Mouse (Mus musculus): ENCODE data around the gene Grn.
"Not testable (repeated sequence)": the region's sequence is repeated elsewhere in the genome, so short reads cannot be mapped to it uniquely, and the experiment has no call there.

Grn gene

GRCm38 (mm10) chr11:102401898-102402500 is 28.1 kb upstream of the Grn start:
- DNase-seq (ENCODE audit: low spot score): no peak

- no peak for DNase-seq (ENCODE audit: low spot score)
Observed at GRCm38 (mm10) chr11:102403657-102404056, 26.5 kb upstream of the Grn start.

- no peak for DNase-seq (ENCODE audit: low spot score)
Observed at GRCm38 (mm10) chr11:102404161-102405010, 25.7 kb upstream of the Grn start.

GRCm38 (mm10) chr11:102405544-102406285 is 24.4 kb upstream of the Grn start:
- DNase-seq (ENCODE audit: low spot score): no peak

GRCm38 (mm10) chr11:102406401-102406800 is 23.7 kb upstream of the Grn start:
- DNase-seq (ENCODE audit: low spot score): no peak

DNA sequence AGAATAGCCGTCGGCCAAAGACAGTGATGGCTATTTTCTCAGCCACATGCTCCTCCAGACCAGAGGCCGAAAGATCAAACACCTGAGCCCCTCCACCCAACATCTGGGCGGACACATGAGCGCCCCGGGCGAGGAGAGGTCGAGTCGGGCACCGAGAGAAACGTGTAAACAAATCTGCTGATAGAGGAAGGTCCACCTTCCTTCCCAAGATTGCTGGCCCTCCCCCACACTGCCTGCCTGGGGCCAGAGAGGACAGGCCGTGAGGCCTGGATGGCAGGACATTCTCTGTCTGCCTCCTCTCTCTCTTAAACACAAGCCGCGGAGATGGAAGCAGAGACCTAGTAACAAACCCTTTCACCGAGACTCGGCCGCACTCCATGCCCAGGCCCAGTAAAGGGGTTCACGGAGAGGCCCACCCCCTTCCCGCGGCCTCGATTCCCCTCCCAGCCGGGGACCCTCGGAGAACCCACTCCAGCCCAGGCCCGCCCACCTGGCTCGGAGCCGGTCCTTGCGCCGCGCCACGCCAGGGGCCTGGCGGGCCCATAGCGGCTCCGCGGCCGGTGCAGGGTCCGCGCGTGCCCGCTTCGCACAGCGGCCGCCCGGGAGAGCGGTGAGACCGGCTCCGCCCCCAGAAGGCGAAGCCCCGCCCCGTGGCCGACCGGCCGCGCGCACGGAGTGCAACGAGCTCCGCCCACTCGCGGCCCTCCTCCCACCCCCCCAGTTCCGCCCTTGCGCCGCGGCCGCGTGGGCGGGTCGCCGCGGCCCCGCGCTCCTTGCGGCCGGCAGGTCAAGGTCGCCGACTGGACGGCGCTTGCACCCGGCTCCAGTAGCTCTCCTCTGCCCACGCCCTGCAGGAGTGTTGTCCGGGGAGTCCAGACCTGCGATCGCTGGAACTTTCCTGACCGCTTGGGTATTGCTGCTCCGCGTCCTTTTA is 22.9 kb upstream of the Grn start:
- peak; percentile 81 for DNase-seq (ENCODE audit: low spot score)

- DNase-seq (ENCODE audit: low spot score): no peak
Observed at GRCm38 (mm10) chr11:102407834-102408215, 22.3 kb upstream of the Grn start, which contains the start of gene Slc25a39. Slc25a39 (minus strand) TSS chr11:102407946.

DNA sequence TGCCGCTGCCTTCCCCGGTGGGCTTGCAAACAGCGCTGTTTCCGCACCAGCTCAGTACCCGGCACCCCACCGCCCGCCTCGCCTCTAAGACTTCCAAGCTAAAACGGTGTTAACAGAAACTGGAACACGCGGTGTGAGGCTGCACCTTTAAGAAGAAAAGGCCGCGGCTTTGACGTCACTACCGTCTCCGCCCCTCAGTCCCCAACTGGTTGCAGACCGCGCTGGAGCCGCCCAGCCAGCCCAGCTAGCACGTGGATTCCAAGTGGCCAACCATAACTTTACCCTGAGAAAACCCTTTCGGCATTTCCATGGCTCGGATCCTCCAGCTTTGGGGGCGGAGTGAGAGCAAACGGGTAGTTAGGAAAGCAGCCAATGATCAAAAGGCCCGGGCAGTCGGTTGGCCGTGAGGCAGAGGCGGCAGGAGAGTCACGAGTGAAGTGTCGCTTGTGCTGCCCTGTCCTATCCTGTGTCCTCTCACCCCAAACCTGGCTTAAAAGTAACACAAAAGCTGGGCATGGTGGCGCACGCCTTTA is 21.7 kb upstream of the Grn start:
- DNase-seq (ENCODE audit: low spot score): peak; percentile 96

DNA sequence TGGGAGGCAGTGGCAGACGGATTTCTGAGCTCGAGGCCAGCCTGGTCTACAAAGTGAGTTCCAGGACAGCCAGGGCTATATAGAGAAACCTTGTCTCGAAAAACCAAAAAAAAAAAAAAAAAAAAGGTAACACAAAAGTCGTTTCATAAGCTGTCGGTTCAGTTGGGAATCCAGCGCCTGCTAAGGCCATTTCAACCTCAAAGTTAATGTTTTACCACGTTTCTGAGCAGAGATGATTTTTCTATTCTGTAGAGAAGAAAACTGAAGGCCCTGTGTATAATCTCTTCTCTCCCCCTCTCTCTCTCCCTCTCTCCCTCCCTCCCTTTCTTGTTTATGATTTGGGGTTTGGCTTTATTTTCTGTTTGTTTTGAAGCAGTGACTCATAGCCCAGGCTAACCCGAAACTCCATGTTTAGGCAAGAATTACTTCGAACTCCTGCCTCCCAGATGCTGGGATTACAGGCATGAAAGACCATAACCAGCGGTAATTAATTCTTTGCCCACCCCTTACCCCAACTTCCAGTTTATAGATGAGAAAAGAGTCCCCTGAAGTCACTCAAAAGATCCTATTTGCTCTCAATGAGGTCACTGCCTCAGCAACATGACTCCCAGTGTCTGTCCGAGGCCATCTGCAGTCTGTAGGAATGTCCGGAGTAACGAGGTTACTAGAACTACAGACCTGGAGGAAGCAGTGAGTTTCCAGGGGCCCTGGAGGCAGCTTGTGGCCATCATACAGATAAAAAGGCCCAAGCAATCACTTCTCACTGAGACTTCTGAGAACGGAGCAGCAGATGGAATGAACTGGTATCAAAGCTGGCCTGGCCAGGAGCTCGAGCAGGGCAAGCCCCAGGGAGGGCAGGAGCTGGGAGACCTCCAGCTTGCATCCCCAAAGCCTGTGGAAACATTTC is 21.0 kb upstream of the Grn start:
- DNase-seq (ENCODE audit: low spot score): no peak

- DNase-seq (ENCODE audit: low spot score): no peak
Observed at GRCm38 (mm10) chr11:102409795-102410330, 20.3 kb upstream of the Grn start.

DNA sequence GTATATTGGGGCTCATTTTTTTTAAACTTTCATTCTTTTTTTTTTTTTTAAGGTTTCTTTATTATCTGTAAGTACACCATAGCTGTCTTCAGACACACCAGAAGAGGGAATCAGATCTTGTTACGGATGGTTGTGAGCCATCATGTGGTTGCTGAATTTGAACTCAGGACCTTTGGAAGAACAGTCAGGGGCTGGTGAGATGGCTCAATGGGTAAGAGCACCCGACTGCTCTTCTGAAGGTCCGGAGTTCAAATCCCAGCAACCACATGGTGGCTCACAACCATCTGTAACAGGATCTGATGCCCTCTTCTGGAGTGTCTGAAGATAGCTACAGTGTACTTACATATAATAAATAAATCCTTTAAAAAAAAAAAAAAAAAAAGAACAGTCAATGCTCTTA is 19.8 kb upstream of the Grn start:
- DNase-seq (ENCODE audit: low spot score): not testable (repeated sequence)

GRCm38 (mm10) chr11:102411061-102411460 is 19.1 kb upstream of the Grn start:
- no peak for DNase-seq (ENCODE audit: low spot score)

DNA sequence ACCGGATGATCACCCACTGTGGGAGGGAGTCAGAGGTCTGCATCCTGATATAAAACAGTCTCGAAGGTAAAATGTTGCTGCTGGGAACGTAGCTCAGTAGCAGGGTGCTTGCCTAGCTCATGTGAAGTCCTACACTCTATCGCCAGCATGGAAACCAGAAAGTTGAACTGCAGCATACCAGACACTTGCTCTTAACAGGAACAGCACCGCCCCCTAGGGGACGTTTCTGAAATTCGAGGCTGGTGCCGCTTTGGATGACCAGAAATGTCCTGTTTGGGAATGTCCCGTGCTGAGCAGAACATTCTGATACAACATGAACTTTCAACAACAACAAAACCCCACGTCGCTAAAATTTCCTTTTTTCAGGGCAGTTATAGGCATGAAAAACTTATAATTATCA is 18.4 kb upstream of the Grn start:
- DNase-seq (ENCODE audit: low spot score): peak; percentile 82

GRCm38 (mm10) chr11:102413059-102413458 is 17.1 kb upstream of the Grn start:
- no peak for DNase-seq (ENCODE audit: low spot score)

DNA sequence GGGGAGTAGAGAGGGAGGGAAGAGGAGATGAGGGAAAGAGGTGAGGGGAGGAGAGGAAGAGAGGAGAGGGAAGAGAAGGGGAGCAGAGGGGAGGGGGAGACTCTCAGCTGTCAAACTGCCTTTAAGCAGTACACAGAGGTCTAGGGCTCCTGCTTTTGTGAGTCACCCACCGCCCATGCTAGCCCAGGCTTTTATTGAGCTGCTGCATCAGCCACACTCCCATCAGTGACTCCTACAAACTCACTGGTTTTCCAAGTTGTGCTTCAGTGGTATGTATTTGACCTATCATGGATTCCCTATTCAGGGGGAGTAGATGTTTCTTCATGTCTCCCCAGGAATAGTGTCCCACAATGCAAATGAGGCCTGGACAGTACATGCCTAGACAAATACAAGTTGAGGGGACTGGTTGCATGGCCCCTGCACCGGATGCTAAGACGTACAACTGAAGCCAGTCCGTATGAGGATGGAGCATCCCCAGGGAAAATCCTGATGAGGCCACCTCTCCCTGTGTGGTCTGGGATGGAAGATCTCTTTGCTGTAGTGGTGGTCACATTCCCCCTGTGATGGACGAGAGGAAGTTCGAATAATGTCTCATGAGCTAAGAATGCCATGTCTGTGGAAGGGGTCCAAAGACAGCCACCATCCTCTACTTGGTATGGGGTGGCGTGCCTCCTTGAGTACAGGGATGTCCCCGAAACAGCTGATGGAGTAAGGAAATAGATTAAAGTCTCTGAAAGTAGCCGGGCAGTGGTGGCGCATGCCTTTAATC is 14.9 kb upstream of the Grn start:
- no peak for DNase-seq (ENCODE audit: low spot score)

- no peak for DNase-seq (ENCODE audit: low spot score)
Observed at GRCm38 (mm10) chr11:102417160-102417559, 13.0 kb upstream of the Grn start.

- DNase-seq (ENCODE audit: low spot score): no peak
Observed at GRCm38 (mm10) chr11:102418887-102419286, 11.2 kb upstream of the Grn start.

GRCm38 (mm10) chr11:102421559-102421958 is 8.6 kb upstream of the Grn start:
- no peak for DNase-seq (ENCODE audit: low spot score)

- no peak for DNase-seq (ENCODE audit: low spot score)
Observed at GRCm38 (mm10) chr11:102424666-102425065, 5.4 kb upstream of the Grn start.

Measured in left cerebral cortex, adult 11 months (tissue).